Mouse (Mus musculus) intestine, embryonic 15.5 days (tissue): ENCODE measurements at regions not wholly inside any gene's neighbourhood (a gene's known extent, or its start where the extent isn't known, plus 50 kb on each side); places are given as distances from the start of the nearest gene placed in this dataset.

Experiments
- ATAC-seq: fragments of 200-750 bp; cut with Nextera tagmentation; 2 replicates; pipeline ENCODE4 v1.8.0; 2017; ENCODE audit warnings: moderate TSS enrichment, moderate library complexity
- H3K27ac ChIP-seq: fragments of 300-500 bp; sonication (generic); 2 replicates; pipeline ENCODE4 v1.5.1; 2015; ENCODE audit warnings: mild to moderate bottlenecking, inconsistent platforms
- H3K27me3 ChIP-seq: fragments of 300-500 bp; sonication (generic); replicated peaks from 2 replicates; pipeline ENCODE4 v1.6.1; 2015; ENCODE audit warnings: inconsistent platforms
- H3K36me3 ChIP-seq: fragments of 300-500 bp; sonication (generic); 2 replicates; pipeline ENCODE4 v1.6.1; 2015; ENCODE audit warnings: inconsistent platforms
- H3K4me1 ChIP-seq: fragments of 300-500 bp; sonication (generic); replicated peaks from 2 replicates; pipeline ENCODE4 v1.6.1; 2015; ENCODE audit warnings: inconsistent platforms
- H3K4me2 ChIP-seq: fragments of 300-500 bp; sonication (generic); replicated peaks from 2 replicates; pipeline ENCODE4 v1.6.1; 2015; ENCODE audit warnings: mild to moderate bottlenecking, inconsistent platforms
- H3K4me3 ChIP-seq: fragments of 300-500 bp; sonication (generic); replicated peaks from 2 replicates; pipeline ENCODE4 v1.5.1; 2015; ENCODE audit warnings: inconsistent platforms
- H3K9ac ChIP-seq: fragments of 300-500 bp; sonication (generic); 2 replicates; pipeline ENCODE4 v1.6.1; 2015; ENCODE audit warnings: inconsistent platforms
- H3K9me3 ChIP-seq: fragments of 300-500 bp; sonication (generic); 2 replicates; pipeline ENCODE4 v1.6.1; 2016; ENCODE audit warnings: inconsistent platforms
- WGBS: fragments of 180-500 bp; shearing (Covaris S2); methylation state at CpG from one replicate; pipeline ENCODE4 v1.1.7; 2015; 5-methylcytosine and 5-hydroxymethylcytosine counted together

DNA sequence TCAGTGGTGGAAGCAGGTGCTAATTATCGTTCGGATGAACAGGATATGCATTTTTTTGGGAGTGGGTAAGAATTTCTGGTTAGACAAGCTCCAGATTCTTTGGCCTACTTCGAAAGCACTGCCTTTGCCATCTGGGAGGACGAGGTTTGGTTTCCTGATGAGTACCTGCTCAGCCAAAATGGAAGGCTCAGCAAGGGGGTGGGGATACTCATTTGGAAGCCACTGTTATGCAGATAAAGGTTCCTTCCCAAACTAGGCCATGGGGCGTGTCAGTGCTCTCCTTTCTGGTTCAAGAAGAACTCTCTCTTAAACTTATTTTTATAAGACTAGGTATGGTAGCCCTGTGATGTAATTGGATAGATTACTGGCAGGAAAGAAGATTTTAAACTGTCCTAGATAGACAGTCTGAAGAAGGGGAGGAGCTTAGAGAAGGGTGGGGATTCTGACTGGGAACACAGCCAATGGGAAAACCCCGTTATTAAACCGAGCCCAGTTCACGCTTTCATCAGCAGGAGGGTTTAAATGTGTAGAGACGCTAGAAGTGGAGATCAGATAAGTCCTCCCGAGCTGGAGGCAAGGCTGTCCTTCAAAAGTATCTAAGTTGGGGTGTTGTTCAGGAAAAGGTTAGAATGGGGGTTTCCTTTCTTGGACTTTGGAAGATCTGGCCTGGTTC is 119.7 kb upstream of the Bmp2 start:
- Histone ChIP-seq H3K9me3 (no peaks in the 10 kb centered on the region), H3K4me2 (no peak overlapping the region), H3K4me1 (0 out of 2 replicates have a peak, but pooled peaks cover 3% of the 10 kb centered on the region), H3K36me3 (no peaks in the 10 kb centered on the region), H3K9ac (no peak overlapping the region), H3K27ac (no peak overlapping the region), H3K27me3 (no peaks in the 10 kb centered on the region), H3K4me3 (no peak overlapping the region)
- 85% methylated on average over 10 of the region's 10 CpGs for WGBS
- ATAC-seq = no peak

- Histone ChIP-seq H3K27me3 (no peaks in the 10 kb centered on the region), H3K36me3 (no peaks in the 10 kb centered on the region), H3K27ac (no peak overlapping the region), H3K9ac (no peak overlapping the region), H3K4me3 (no peak overlapping the region), H3K4me1 (no peaks in the 10 kb centered on the region), H3K9me3 (no peaks in the 10 kb centered on the region), H3K4me2 (peak overlapping the region; percentile 19)
- WGBS = 58% methylated on average over 22 of the region's 22 CpGs
- peak; percentile 56; the same call in 1 of the 2 replicates for ATAC-seq
Measured at GRCm38 (mm10) chr2:133436913-133437843, 114.8 kb upstream of the Bmp2 start.

DNA sequence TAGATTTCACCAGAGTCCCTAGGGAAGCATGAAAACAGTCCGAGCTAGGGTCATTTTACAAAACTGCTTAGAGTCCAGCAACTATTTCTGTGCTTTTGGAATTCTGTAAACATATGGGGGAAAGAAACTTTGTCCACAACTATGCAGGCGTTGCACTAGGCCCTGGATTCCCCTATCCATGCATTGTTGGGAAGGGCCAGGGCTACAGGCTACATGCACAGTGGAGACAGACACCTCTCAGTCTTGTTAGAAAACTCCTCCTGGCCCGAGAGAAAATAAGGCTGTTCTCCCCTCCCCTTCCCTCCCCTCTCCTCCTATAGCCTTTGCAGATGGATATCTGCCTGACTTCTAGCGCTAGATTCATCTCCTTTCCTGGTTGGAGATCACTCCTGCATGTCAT is 113.9 kb upstream of the Bmp2 start:
- H3K9me3 ChIP-seq = no peaks in the 10 kb centered on the region
- WGBS = 50% methylated on average over 4 of the region's 4 CpGs
- no peak overlapping the region for H3K4me3 ChIP-seq
- no peak for ATAC-seq
- no peaks in the 10 kb centered on the region for H3K36me3 ChIP-seq
- no peak overlapping the region for H3K27ac ChIP-seq
- H3K9ac ChIP-seq = no peak overlapping the region
- no peak overlapping the region for H3K4me2 ChIP-seq
- H3K4me1 ChIP-seq = no peaks in the 10 kb centered on the region
- no peaks in the 10 kb centered on the region for H3K27me3 ChIP-seq

- Histone ChIP-seq H3K27ac (no peak overlapping the region), H3K9ac (no peak overlapping the region), H3K4me1 (no peaks in the 10 kb centered on the region), H3K4me2 (no peak overlapping the region), H3K27me3 (no peaks in the 10 kb centered on the region), H3K9me3 (no peaks in the 10 kb centered on the region), H3K36me3 (no peaks in the 10 kb centered on the region), H3K4me3 (no peak overlapping the region)
- 88% methylated on average over 4 of the region's 4 CpGs for WGBS
- no peak for ATAC-seq
Measured at GRCm38 (mm10) chr2:133443024-133443423, 108.9 kb upstream of the Bmp2 start.

DNA sequence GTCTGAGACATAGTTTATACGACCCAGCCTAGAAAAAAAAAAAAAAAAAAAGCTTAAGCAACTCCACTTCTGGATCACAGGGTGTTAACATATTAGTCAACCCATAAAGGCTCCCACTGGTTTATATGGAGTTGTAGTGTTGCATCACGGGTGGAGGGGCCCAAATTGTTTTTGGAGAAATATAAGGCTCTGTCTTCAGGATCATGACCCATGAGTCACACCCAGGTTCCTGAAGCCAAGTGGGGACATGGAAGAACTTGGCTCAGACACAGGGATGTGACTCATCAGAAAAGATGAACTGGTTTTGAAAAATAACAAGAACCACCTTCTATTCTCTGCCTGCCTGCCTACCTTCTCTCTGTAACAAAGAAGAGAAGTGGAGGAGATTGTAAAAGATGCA is 108.5 kb upstream of the Bmp2 start:
- Histone ChIP-seq H3K4me1 (no peaks in the 10 kb centered on the region), H3K27ac (no peak overlapping the region), H3K4me3 (no peak overlapping the region), H3K9me3 (no peaks in the 10 kb centered on the region), H3K36me3 (no peaks in the 10 kb centered on the region), H3K27me3 (no peaks in the 10 kb centered on the region), H3K4me2 (no peak overlapping the region), H3K9ac (no peak overlapping the region)
- 65% methylated on average over 2 of the region's 2 CpGs for WGBS
- ATAC-seq = no peak

GRCm38 (mm10) chr2:133452947-133453346 is 99.0 kb upstream of the Bmp2 start:
- Histone ChIP-seq H3K36me3 (no peaks in the 10 kb centered on the region), H3K27me3 (no peaks in the 10 kb centered on the region), H3K4me2 (no peak overlapping the region), H3K27ac (no peak overlapping the region), H3K9me3 (no peaks in the 10 kb centered on the region), H3K4me3 (no peak overlapping the region), H3K9ac (no peak overlapping the region), H3K4me1 (no peaks in the 10 kb centered on the region)
- 76% methylated on average over 6 of the region's 6 CpGs for WGBS
- no peak for ATAC-seq

DNA sequence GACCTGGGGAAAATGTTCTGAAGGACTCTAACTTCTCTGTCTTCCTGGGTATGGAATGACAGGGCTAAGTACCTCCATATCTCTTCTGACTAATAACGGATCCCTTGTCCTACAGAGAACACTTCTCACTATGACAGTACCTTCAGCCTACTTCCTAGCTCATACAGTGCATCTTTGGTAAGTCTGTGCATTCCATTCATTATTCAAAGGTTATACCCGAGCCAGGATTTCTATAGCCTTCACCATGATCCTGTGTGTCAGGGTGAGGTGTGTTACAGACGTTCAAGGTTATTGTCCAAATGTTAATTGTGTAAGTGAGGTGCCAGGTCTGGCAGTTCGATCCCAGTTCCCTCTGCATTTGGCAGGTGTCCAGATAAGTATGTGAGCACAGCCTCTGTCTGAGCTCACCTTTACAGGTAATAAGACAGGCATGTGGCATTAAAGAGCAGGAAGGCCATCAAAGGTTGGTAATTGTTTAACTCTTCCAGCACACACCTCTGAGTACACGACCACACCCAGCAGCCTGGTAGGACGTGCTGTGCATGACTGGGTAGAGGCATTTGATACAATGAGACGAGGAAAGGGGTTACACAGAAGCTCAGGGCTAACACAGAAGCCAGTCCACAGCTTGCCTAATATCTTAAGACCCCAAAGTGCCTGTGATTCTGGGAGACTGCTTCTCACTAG is 96.3 kb upstream of the Bmp2 start:
- H3K27me3 ChIP-seq = no peaks in the 10 kb centered on the region
- ATAC-seq = peak; percentile 96
- no peaks in the 10 kb centered on the region for H3K9me3 ChIP-seq
- H3K27ac ChIP-seq = peak overlapping the region; percentile 49
- no peak overlapping the region for H3K4me3 ChIP-seq
- H3K4me1 ChIP-seq = no peaks in the 10 kb centered on the region
- no peak overlapping the region for H3K9ac ChIP-seq
- no peak overlapping the region for H3K4me2 ChIP-seq
- 49% methylated on average over 7 of the region's 7 CpGs for WGBS
- H3K36me3 ChIP-seq = no peaks in the 10 kb centered on the region

DNA sequence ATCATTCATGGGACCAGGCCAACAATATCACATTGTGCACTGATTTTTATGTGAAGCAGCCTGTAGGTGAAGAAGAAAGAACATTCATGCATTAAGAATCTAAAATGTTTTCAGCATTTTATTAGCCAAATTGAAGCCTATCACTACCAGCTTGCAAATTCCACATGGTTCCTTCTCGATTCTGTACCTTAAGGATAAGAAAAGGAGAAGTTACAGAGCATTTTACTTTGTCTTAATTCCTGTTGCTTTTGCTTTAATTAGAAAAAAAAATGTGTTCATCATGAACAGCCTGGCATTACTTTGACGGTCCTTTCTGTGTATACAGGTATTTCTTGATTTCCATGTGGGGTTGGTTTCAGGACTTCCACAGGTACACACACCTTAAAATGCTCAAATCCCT is 95.2 kb upstream of the Bmp2 start:
- 73% methylated on average over 2 of the region's 2 CpGs for WGBS
- ATAC-seq = no peak

GRCm38 (mm10) chr2:133458735-133459134 is 93.2 kb upstream of the Bmp2 start:
- H3K4me1 ChIP-seq = no peaks in the 10 kb centered on the region
- H3K36me3 ChIP-seq = no peaks in the 10 kb centered on the region
- no peak overlapping the region for H3K4me3 ChIP-seq
- H3K27me3 ChIP-seq = no peaks in the 10 kb centered on the region
- ATAC-seq = no peak
- H3K9me3 ChIP-seq = no peaks in the 10 kb centered on the region
- WGBS = 50% methylated on average over 2 of the region's 2 CpGs
- no peak overlapping the region for H3K9ac ChIP-seq
- no peak overlapping the region for H3K27ac ChIP-seq
- no peak overlapping the region for H3K4me2 ChIP-seq

More for the DNA sequence above, 95.2 kb upstream of the Bmp2 start:
- no peak overlapping the region for H3K4me3 ChIP-seq
- H3K36me3 ChIP-seq = no peaks in the 10 kb centered on the region
- H3K27ac ChIP-seq = no peak overlapping the region
- no peak overlapping the region for H3K4me2 ChIP-seq
- H3K9me3 ChIP-seq = no peaks in the 10 kb centered on the region
- H3K4me1 ChIP-seq = no peaks in the 10 kb centered on the region
- H3K9ac ChIP-seq = no peak overlapping the region
- no peaks in the 10 kb centered on the region for H3K27me3 ChIP-seq

DNA sequence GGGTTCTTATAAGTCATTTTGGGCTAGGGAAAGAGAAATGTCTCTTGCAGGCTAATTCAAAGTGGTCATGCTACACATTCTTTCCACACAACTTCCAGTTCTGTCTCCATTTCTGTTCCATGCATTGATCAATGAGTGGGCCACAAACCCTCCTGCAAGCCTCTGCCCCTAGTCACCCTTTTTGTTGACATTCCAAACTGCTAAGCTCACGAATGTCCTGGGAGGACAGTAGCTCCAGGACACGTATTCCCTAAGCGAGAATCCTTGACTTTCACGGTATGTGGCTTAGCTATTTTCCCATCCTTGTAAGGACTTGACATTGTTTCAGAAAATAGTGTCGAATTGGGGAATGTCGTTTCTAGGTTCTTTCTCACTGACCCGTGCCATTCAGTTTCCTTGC is 91.1 kb upstream of the Bmp2 start:
- Histone ChIP-seq H3K27me3 (no peaks in the 10 kb centered on the region), H3K36me3 (no peaks in the 10 kb centered on the region), H3K9ac (no peak overlapping the region), H3K4me3 (no peak overlapping the region), H3K4me2 (no peak overlapping the region), H3K27ac (no peak overlapping the region), H3K9me3 (no peaks in the 10 kb centered on the region), H3K4me1 (no peaks in the 10 kb centered on the region)
- 51% methylated on average over 7 of the region's 7 CpGs for WGBS
- ATAC-seq = no peak

- Histone ChIP-seq H3K36me3 (no peaks in the 10 kb centered on the region), H3K4me1 (no peaks in the 10 kb centered on the region), H3K4me2 (no peak overlapping the region), H3K27me3 (no peaks in the 10 kb centered on the region), H3K9me3 (no peaks in the 10 kb centered on the region), H3K27ac (no peak overlapping the region), H3K9ac (no peak overlapping the region), H3K4me3 (no peak overlapping the region)
- WGBS = 82% methylated on average over 2 of the region's 2 CpGs
- no peak for ATAC-seq
Measured at GRCm38 (mm10) chr2:133462378-133462777, 89.6 kb upstream of the Bmp2 start.
